ENCODE assay signal across 23 mouse cellular contexts in the genomic region with DNA sequence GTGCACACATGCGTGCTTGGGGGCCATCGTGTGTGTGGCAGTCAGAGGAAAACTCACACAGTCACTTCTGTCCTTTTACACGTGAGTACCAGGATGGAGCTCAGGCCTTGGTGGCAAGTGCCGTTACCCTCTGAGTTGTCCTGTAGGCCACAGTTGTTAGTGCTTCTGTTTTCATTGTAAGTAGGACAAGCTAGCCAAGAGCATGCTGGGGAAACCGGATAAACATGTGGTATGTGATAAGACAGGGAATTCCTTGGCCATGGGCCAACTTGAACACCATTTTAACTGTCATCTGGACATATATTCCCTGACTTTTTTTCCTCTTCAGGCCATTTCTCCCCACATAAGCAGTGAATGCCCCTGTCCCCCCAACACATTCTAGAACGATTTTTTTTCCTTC. TPM values are rescaled to one million over a fixed set of nuclear protein-coding genes. Genes with fewer than 3 reads are reported as not detected.
A peak's percentile ranks its signal among the peaks of the same experiment; 100 is the strongest.
DNase-seq lines count a peak whose midpoint lies in the region; ATAC-seq and TF ChIP-seq lines count a peak whose summit lies in the region.
"Had no signal": no experiment of that assay in that cellular context is flagged by ENCODE, and none has a peak within 500 bp of the region (broad histone marks: within the 10 kb centered on the region; RNA-seq: fewer than 3 reads in every experiment).

No protein-coding gene starts in this region.

- H3K27ac ChIP-seq in heart, embryonic 14.5 days (replicated peaks in 1 of 2; ENCODE audit: control insufficient read depth in 1 of 2, insufficient read depth in 1 of 2, low read depth in 2 of 2, low read length in 2 of 2), result 0 out of 4 replicates have a peak overlapping the region, but pooled peaks of 1 of the 2 experiments have one; percentile 47
- no peak overlapping the region for H3K27ac ChIP-seq in liver, postnatal 0 days (ENCODE audit: low read depth)
- H3K27ac ChIP-seq: layer of hippocampus, adult 2 months; limb, embryonic 13.5 days; macrophage; neural tube, embryonic 12.5 days; stomach, embryonic 15.5 days had no signal

- DNase-seq in heart, adult 9 months (ENCODE audit: low spot score in 2 of 2), result no peak
- DNase-seq in lung, postnatal 36 days, result peak; percentile 11
- no peak for DNase-seq in lung, postnatal 14 days
- DNase-seq in NIH3T3 (ENCODE audit: low read depth) (peak; percentile 51), adipocyte (ENCODE audit: low spot score) (no peak)
- DNase-seq in liver, postnatal 0 days, result peak; percentile 33
- DNase-seq in ovary, postnatal 14 days (ENCODE audit: low spot score), result no peak
- DNase-seq: adrenal gland, postnatal 36 days; embryo, embryonic 11 days; gastrocnemius, postnatal 10 days; thymus, postnatal 14 days had no signal

- peak; percentile 79 for TF ChIP-seq EP300 in liver, postnatal 0 days (IDR thresholded peaks at IDR 0.05; ENCODE audit: low read depth)

- WGBS in heart, embryonic 14.5 days, result 41% methylated on average over 6 of the region's 6 CpGs
- WGBS in liver, postnatal 0 days (ENCODE audit: insufficient replicate concordance), result 59% methylated on average over 6 of the region's 6 CpGs

- TF ChIP-seq CTCF in liver, postnatal 0 days (IDR thresholded peaks at IDR 0.05; ENCODE audit: low read depth), result no peak

- H3K4me2 ChIP-seq in heart, embryonic 14.5 days (ENCODE audit: low read length), result peak overlapping the region; percentile 20; the same call in 1 of the 2 replicates
- 0 out of 2 replicates have a peak overlapping the region, but pooled peaks have one; percentile 19 for H3K4me2 ChIP-seq in liver, postnatal 0 days (ENCODE audit: low read depth, low read length)
- H3K4me2 ChIP-seq: limb, embryonic 13.5 days; neural tube, embryonic 12.5 days; stomach, embryonic 15.5 days had no signal

- H3K4me3 ChIP-seq in heart, embryonic 14.5 days (ENCODE audit: control insufficient read depth in 1 of 2, insufficient read depth in 1 of 2, low read depth in 1 of 2, low read length in 2 of 2), result no peak overlapping the region
- no peak overlapping the region for H3K4me3 ChIP-seq in liver, postnatal 0 days (ENCODE audit: low read depth, low read length)
- H3K4me3 ChIP-seq: erythroblast, embryonic 14.5 days; layer of hippocampus, adult 2 months; limb, embryonic 13.5 days; neural tube, embryonic 12.5 days; stomach, embryonic 15.5 days had no signal

- ATAC-seq in heart, embryonic 14.5 days (ENCODE audit: insufficient number of reproducible peaks, insufficient read depth, low FRiP score, low read depth), result no peak
- peak; percentile 59 for ATAC-seq in liver, postnatal 0 days
- ATAC-seq: activated CD4-positive, CD25-positive, alpha-beta regulatory T cell, adult 4 months; CD4-positive, CD25-positive, alpha-beta regulatory T cell, adult 4 months had no signal

- peaks cover 9 to 33% of the 10 kb centered on the region in 2 experiments for H3K4me1 ChIP-seq in heart, embryonic 14.5 days (ENCODE audit: control insufficient read depth in 2 of 2, insufficient read depth in 2 of 2, low read length in 2 of 2)
- peaks cover 12% of the 10 kb centered on the region for H3K4me1 ChIP-seq in liver, postnatal 0 days (ENCODE audit: insufficient read depth)

- H3K9me3 ChIP-seq in heart, embryonic 14.5 days (ENCODE audit: control insufficient read depth, low read length), result no peaks in the 10 kb centered on the region
- no peaks in the 10 kb centered on the region for H3K9me3 ChIP-seq in liver, postnatal 0 days (ENCODE audit: low read length)
- H3K9me3 ChIP-seq: limb, embryonic 13.5 days; neural tube, embryonic 12.5 days; stomach, embryonic 15.5 days had no signal

- peaks cover 4% of the 10 kb centered on the region for H3K36me3 ChIP-seq in heart, embryonic 14.5 days (ENCODE audit: control insufficient read depth, insufficient read depth, low read length)
- H3K36me3 ChIP-seq in liver, postnatal 0 days (replicated peaks; ENCODE audit: insufficient read depth, low read length), result no peaks in the 10 kb centered on the region
- H3K36me3 ChIP-seq: stomach, embryonic 15.5 days had no signal

- no peak overlapping the region for H3K9ac ChIP-seq in heart, embryonic 14.5 days (ENCODE audit: low read length)
- no peak overlapping the region for H3K9ac ChIP-seq in liver, postnatal 0 days (replicated peaks)
- H3K9ac ChIP-seq: limb, embryonic 13.5 days; neural tube, embryonic 12.5 days; stomach, embryonic 15.5 days had no signal

- no peaks in the 10 kb centered on the region for H3K27me3 ChIP-seq in heart, embryonic 14.5 days (ENCODE audit: control insufficient read depth, insufficient read depth, low read length)
- 0 out of 2 replicates have a peak, but pooled peaks cover 2% of the 10 kb centered on the region for H3K27me3 ChIP-seq in liver, postnatal 0 days (ENCODE audit: insufficient read depth, low read length)
- H3K27me3 ChIP-seq: limb, embryonic 13.5 days; neural tube, embryonic 12.5 days; stomach, embryonic 15.5 days had no signal

RNA-seq across cellular contexts. Expression of a gene that starts 2.6 kb away (rescaled TPM):
- polyA plus RNA-seq in heart, embryonic 14.5 days (2014; fragmentation: Nextera tagmentation; extraction: Ambion mirVana), result 24.0 and 26.1 TPM in 2 replicates
- polyA plus RNA-seq in liver, postnatal 0 days (2015; fragmentation: Nextera tagmentation; extraction: Ambion mirVana), result 4.0 and 5.7 TPM in 2 replicates

RNA-seq across cellular contexts. Expression of a gene that starts 45.3 kb away (rescaled TPM):
- polyA plus RNA-seq in heart, embryonic 14.5 days (2014; fragmentation: Nextera tagmentation; extraction: Ambion mirVana), result not detected in 2 replicates
- not detected in 2 replicates for polyA plus RNA-seq in liver, postnatal 0 days (2015; fragmentation: Nextera tagmentation; extraction: Ambion mirVana)
- polyA plus RNA-seq: activated CD4-positive, CD25-positive, alpha-beta regulatory T cell, adult 4 months; CD4-positive, CD25-positive, alpha-beta regulatory T cell, adult 4 months; erythroblast, embryonic 14.5 days; intestine, embryonic 14.5 days; kidney, embryonic 16.5 days; limb, embryonic 13.5 days; macrophage; neural tube, embryonic 12.5 days; small intestine, adult 2 months; stomach, embryonic 15.5 days had no signal

Comparison
In these comparisons a context has a peak if more than half of its experiments do, and no peak if none do; other contexts are left out.
1. DNase-seq: peak in lung, postnatal 36 days (single experiment), NIH3T3 (single experiment) and liver, postnatal 0 days (single experiment); none in heart, adult 9 months (0 of 2), lung, postnatal 14 days (single experiment), ovary, postnatal 14 days (single experiment) and adipocyte (single experiment).